Mouse (Mus musculus) limb, embryonic 14.5 days (tissue): ENCODE results near the gene Ms4a8a. TPM values are rescaled to one million over a fixed set of nuclear protein-coding genes. Genes with fewer than 3 reads are reported as not detected.
A peak's percentile ranks its signal among the peaks of the same experiment; 100 is the strongest.

ENCODE experiments used
- ATAC-seq: fragments of 200-750 bp; cut with Nextera tagmentation; 2 replicates; pipeline ENCODE4 v1.8.0; 2017; ENCODE audit warnings: low read depth, moderate number of reproducible peaks, moderate TSS enrichment; ENCODE audit not compliant: low FRiP score
- DNase-seq: peaks from one replicate; pipeline ENCODE4 v3.0.0-alpha.2; 2015; ENCODE audit warnings: low spot score
- H3K27ac ChIP-seq: fragments of 300-500 bp; sonication (generic); replicated peaks from 2 replicates; pipeline ENCODE4 v1.5.1; 2014; ENCODE audit warnings: low read depth, mild to moderate bottlenecking, low read length, moderate library complexity, mixed read lengths
- H3K27me3 ChIP-seq: fragments of 300-500 bp; sonication (generic); 2 replicates; pipeline ENCODE4 v1.6.1; 2014; ENCODE audit warnings: low read length, mixed read lengths; ENCODE audit not compliant: control insufficient read depth, insufficient read depth
- H3K36me3 ChIP-seq: fragments of 300-500 bp; sonication (generic); 2 replicates; pipeline ENCODE4 v1.6.1; 2014; ENCODE audit warnings: mild to moderate bottlenecking, low read length, moderate library complexity, mixed read lengths; ENCODE audit not compliant: control insufficient read depth, insufficient read depth
- H3K4me1 ChIP-seq: fragments of 300-500 bp; sonication (generic); 2 replicates; pipeline ENCODE4 v1.6.1; 2014; ENCODE audit warnings: antibody characterized with exemption, low read length, mixed read lengths; ENCODE audit not compliant: control insufficient read depth, insufficient read depth
- H3K4me2 ChIP-seq: fragments of 300-500 bp; sonication (generic); replicated peaks from 2 replicates; pipeline ENCODE4 v1.6.1; 2014; ENCODE audit warnings: low read depth, mild to moderate bottlenecking, low read length, moderate library complexity; ENCODE audit not compliant: severe bottlenecking
- H3K4me3 ChIP-seq: fragments of 300-500 bp; sonication (generic); replicated peaks from 2 replicates; pipeline ENCODE4 v1.5.1; 2014; ENCODE audit warnings: low read length
- H3K9ac ChIP-seq: fragments of 300-500 bp; sonication (generic); 2 replicates; pipeline ENCODE4 v1.6.1; 2014; ENCODE audit warnings: mild to moderate bottlenecking, low read depth, low read length, moderate library complexity; ENCODE audit not compliant: severe bottlenecking
- H3K9me3 ChIP-seq: fragments of 300-500 bp; sonication (generic); 2 replicates; pipeline ENCODE4 v1.6.1; 2016; ENCODE audit warnings: low read length; ENCODE audit not compliant: control insufficient read depth
- POLR2A ChIP-seq: fragments of 200-500 bp; IDR thresholded peaks from 2 replicates; pipeline ENCODE4 v1.8.0; 2012; ENCODE audit warnings: inconsistent platforms, mild to moderate bottlenecking, moderate library complexity, borderline replicate concordance; ENCODE audit not compliant: insufficient read depth, insufficient read length; ENCODE audit errors: extremely low read depth
- WGBS: fragments of 180-500 bp; shearing (Covaris S2); extraction: QIAGEN DNeasy Blood & Tissue Kit; methylation state at CpG from one replicate; pipeline ENCODE4 v1.1.7; 2014; 5-methylcytosine and 5-hydroxymethylcytosine counted together
- polyA plus RNA-seq, 2 experiments: library from polyadenylated mRNA; depleted of rRNA in 1 of 2; stranded (reverse) in 1 of 2; unstranded in 1 of 2; fragments of >200 nt; fragmentation: Nextera tagmentation in 1 of 2; extraction: Ambion mirVana in 1 of 2; gene quantifications; 2 replicates each; pipeline versions ENCODE4 v1.2.1 to v1.2.3; 2012 to 2014

Gene Ms4a8a
- polyA plus RNA-seq, 2 experiments: not detected

DNA sequence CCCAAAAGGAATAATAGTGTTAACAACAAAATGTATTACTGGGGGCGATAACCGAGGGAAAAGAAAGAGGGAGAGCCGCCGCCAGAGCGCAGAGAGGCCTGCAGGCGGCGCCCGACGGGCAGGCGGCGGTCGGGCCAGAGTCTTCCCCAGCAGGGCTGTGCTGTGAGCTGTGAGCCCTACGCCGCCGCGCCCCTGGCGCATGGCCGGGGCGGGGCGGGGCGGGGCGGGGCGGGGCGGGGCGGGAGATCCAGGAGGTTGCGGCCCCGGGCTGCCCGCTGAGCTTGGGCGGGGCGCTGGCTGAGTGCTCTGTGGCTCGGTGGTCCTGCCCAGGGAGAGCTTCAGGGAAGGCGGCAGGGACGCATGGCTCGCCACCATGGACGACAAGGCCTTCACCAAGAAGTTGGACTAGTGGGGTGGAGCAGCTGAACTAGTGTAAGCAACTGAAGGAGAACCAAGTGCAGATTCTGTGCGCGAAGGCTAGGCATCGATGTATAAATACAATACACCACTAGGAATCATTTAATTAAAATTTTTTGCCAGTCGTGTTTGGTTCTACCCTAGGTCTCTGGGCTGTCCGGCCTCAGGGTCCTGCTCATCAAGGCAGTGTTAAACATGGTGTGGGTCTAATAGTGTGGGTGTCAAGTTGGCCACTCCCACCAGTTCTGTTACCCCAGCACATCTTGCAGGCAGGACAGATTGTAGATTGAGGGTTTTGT is 35.7 kb downstream of the Ms4a8a start:
- Histone ChIP-seq H3K9me3 (no peaks in the 10 kb centered on the region), H3K27ac (no peak overlapping the region), H3K4me1 (no peaks in the 10 kb centered on the region), H3K4me2 (peak overlapping the region; percentile 51), H3K36me3 (no peaks in the 10 kb centered on the region), H3K27me3 (no peaks in the 10 kb centered on the region), H3K4me3 (peak overlapping the region; percentile 25), H3K9ac (peak overlapping the region; percentile 29)
- TF ChIP-seq POLR2A: no peak
- ATAC-seq (peak; percentile 97), DNase-seq (peak; percentile 58)
- 8% methylated on average over 23 of the region's 40 CpGs for WGBS

GRCm38 (mm10) chr19:11044671-11044995 is 36.3 kb downstream of the Ms4a8a start:
- no peak for TF ChIP-seq POLR2A
- Histone ChIP-seq H3K4me1 (no peaks in the 10 kb centered on the region), H3K9ac (peak overlapping the region; percentile 29), H3K4me3 (peak overlapping the region; percentile 25), H3K27me3 (no peaks in the 10 kb centered on the region), H3K4me2 (peak overlapping the region; percentile 51), H3K9me3 (no peaks in the 10 kb centered on the region), H3K27ac (no peak overlapping the region), H3K36me3 (no peaks in the 10 kb centered on the region)
- DNase-seq: no peak
- 13% methylated on average over 5 of the region's 5 CpGs for WGBS
- ATAC-seq: peak; percentile 55; the same call in 1 of the 2 replicates

DNA sequence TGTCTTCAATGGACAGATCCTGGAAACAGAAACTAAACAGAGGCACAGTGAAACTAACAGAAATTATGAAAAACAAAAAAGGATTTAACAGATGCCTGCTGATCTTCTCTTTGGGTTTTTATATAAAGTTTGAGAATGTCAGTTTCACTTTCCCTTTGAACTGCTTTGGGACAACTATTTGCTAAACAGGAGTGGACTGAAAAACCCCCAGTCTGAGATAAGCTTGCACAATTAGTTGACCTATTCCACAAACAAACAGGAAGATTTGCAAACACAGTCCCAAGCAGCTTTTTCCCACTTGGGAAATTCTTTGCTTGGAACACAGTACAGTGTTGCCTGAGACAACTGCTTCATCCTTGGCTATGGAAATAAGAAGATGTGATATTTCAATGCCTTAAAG is 43.3 kb downstream of the Ms4a8a start:
- DNase-seq: no peak
- H3K9me3 ChIP-seq: no peaks in the 10 kb centered on the region
- no peak for TF ChIP-seq POLR2A
- no peaks in the 10 kb centered on the region for H3K27me3 ChIP-seq
- no peak overlapping the region for H3K9ac ChIP-seq
- H3K4me1 ChIP-seq: no peaks in the 10 kb centered on the region
- no peak for ATAC-seq
- no peak overlapping the region for H3K4me2 ChIP-seq
- H3K27ac ChIP-seq: no peak overlapping the region
- H3K36me3 ChIP-seq: no peaks in the 10 kb centered on the region
- H3K4me3 ChIP-seq: no peak overlapping the region

DNA sequence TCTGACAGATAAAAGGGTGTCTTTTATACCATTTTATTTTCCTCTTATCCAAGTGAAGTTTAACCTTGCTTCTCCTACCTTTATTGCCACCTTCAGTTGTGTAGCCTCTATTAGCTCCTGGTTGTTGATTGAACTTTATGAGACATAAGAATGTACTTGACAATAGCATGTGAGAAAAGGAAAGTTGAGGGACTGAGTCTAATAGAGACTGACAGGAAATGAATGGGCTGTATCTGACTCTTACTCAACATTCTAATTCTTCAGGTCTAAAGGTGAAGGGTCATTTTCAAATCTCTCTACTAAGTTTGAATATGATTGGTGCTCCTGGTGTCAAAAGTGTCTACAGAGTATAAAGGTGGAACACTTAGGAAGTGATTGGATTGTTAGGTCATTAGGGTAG is 58.5 kb downstream of the Ms4a8a start:
- Histone ChIP-seq H3K9ac (no peak overlapping the region), H3K4me1 (no peaks in the 10 kb centered on the region), H3K4me3 (no peak overlapping the region), H3K4me2 (no peak overlapping the region), H3K27ac (no peak overlapping the region), H3K27me3 (no peaks in the 10 kb centered on the region), H3K36me3 (no peaks in the 10 kb centered on the region), H3K9me3 (no peaks in the 10 kb centered on the region)
- ATAC-seq (no peak), DNase-seq (no peak)
- TF ChIP-seq POLR2A: no peak

DNA sequence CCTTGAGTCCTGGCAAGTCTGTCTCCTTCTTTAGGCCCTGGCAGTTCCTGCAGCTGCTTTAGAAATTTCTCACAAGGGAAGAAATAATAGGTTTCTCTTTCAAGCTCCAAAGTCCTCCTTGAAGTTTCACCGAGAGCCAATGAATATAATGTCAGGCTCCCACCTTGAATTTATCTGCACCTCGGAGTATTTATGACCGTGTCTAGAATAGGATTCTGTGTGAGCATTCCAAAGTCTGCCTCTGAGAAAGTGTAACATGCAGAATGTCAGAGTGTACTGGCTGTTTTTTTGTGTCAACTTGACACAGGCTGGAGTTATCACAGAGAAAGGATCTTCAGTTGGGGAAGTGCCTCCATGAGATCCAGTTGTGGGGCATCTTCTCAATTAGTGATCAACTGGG is 63.0 kb downstream of the Ms4a8a start, which contains the start of gene Ms4a18:
Gene Ms4a18 (minus strand): TSS at position 141 of the 400 bp plus-strand sequence.
- Histone ChIP-seq H3K4me1 (no peaks in the 10 kb centered on the region), H3K27ac (no peak within 1 kb of the TSS), H3K9me3 (no peaks in the 10 kb centered on the region), H3K27me3 (no peaks in the 10 kb centered on the region), H3K4me2 (no peak within 1 kb of the TSS), H3K36me3 (no peaks in the 10 kb centered on the region), H3K9ac (no peak within 1 kb of the TSS), H3K4me3 (no peak within 1 kb of the TSS)
- no peak for ATAC-seq
- 73% methylated on average over 3 of the region's 3 CpGs for WGBS
- DNase-seq: no peak
- no peak for TF ChIP-seq POLR2A

Other genes with a start within 250 kb of the Ms4a8a start
- gene Slc15a3, start 241.4 kb downstream of the Ms4a8a start, polyA plus RNA-seq (2012; rRNA removed): 1.7 and 1.9 TPM in 2 replicates
- gene Slc15a3, start 241.4 kb downstream of the Ms4a8a start, polyA plus RNA-seq (2014; fragmentation: Nextera tagmentation; extraction: Ambion mirVana): 1.1 and 2.1 TPM in 2 replicates
- 150 and 211 TPM in 2 replicates for gene Tmem132a, start 211.2 kb downstream of the Ms4a8a start, polyA plus RNA-seq (2012; rRNA removed)
- 67.8 and 76.2 TPM in 2 replicates for gene Tmem132a, start 211.2 kb downstream of the Ms4a8a start, polyA plus RNA-seq (2014; fragmentation: Nextera tagmentation; extraction: Ambion mirVana)
- 106 and 124 TPM in 2 replicates for gene Tmem109, start 199.1 kb downstream of the Ms4a8a start, polyA plus RNA-seq (2012; rRNA removed)
- gene Tmem109, start 199.1 kb downstream of the Ms4a8a start, polyA plus RNA-seq (2014; fragmentation: Nextera tagmentation; extraction: Ambion mirVana): 126 and 128 TPM in 2 replicates
- 360 and 433 TPM in 2 replicates for gene Prpf19, start 185.9 kb downstream of the Ms4a8a start, polyA plus RNA-seq (2012; rRNA removed)
- gene Prpf19, start 185.9 kb downstream of the Ms4a8a start, polyA plus RNA-seq (2014; fragmentation: Nextera tagmentation; extraction: Ambion mirVana): 39.7 and 43.6 TPM in 2 replicates
- 0.04 TPM in 1 of 2 replicates, not detected in the other for gene Zp1, start 160.5 kb downstream of the Ms4a8a start, polyA plus RNA-seq (2012; rRNA removed)
- not detected in 2 replicates for gene Zp1, start 160.5 kb downstream of the Ms4a8a start, polyA plus RNA-seq (2014; fragmentation: Nextera tagmentation; extraction: Ambion mirVana)
- 0.15 and 0.33 TPM in 2 replicates for gene Ptgdr2, start 143.9 kb downstream of the Ms4a8a start, polyA plus RNA-seq (2012; rRNA removed)
- 0.07 TPM in 2 replicates for gene Ptgdr2, start 143.9 kb downstream of the Ms4a8a start, polyA plus RNA-seq (2014; fragmentation: Nextera tagmentation; extraction: Ambion mirVana)
- gene Ccdc86, start 131.8 kb downstream of the Ms4a8a start, polyA plus RNA-seq (2012; rRNA removed): 10.3 and 11.2 TPM in 2 replicates
- gene Ccdc86, start 131.8 kb downstream of the Ms4a8a start, polyA plus RNA-seq (2014; fragmentation: Nextera tagmentation; extraction: Ambion mirVana): 22.4 and 23.8 TPM in 2 replicates
- gene Ms4a10, start 106.4 kb downstream of the Ms4a8a start, polyA plus RNA-seq (2012; rRNA removed): 0.08 and 0.27 TPM in 2 replicates
- 0.57 TPM in 1 of 2 replicates, not detected in the other for gene Ms4a10, start 106.4 kb downstream of the Ms4a8a start, polyA plus RNA-seq (2014; fragmentation: Nextera tagmentation; extraction: Ambion mirVana)
- not detected in 2 replicates for gene Ms4a15, start 87.9 kb downstream of the Ms4a8a start, polyA plus RNA-seq (2012; rRNA removed)
- gene Ms4a15, start 87.9 kb downstream of the Ms4a8a start, polyA plus RNA-seq (2014; fragmentation: Nextera tagmentation; extraction: Ambion mirVana): not detected in 2 replicates
- gene Ms4a18, start 63.1 kb downstream of the Ms4a8a start, polyA plus RNA-seq (2012; rRNA removed): 0.05 TPM in 1 of 2 replicates, not detected in the other
- gene Ms4a18, start 63.1 kb downstream of the Ms4a8a start, polyA plus RNA-seq (2014; fragmentation: Nextera tagmentation; extraction: Ambion mirVana): not detected in 2 replicates
- gene 1700017D01Rik, start 49.8 kb upstream of the Ms4a8a start, polyA plus RNA-seq (2012; rRNA removed): not detected in 2 replicates
- gene 1700017D01Rik, start 49.8 kb upstream of the Ms4a8a start, polyA plus RNA-seq (2014; fragmentation: Nextera tagmentation; extraction: Ambion mirVana): not detected in 2 replicates
- gene 1700025F22Rik, start 84.2 kb upstream of the Ms4a8a start, polyA plus RNA-seq (2012; rRNA removed): not detected in 2 replicates
- gene 1700025F22Rik, start 84.2 kb upstream of the Ms4a8a start, polyA plus RNA-seq (2014; fragmentation: Nextera tagmentation; extraction: Ambion mirVana): not detected in 2 replicates
- gene Ms4a13, start 115.6 kb upstream of the Ms4a8a start, polyA plus RNA-seq (2012; rRNA removed): not detected in 2 replicates
- gene Ms4a13, start 115.6 kb upstream of the Ms4a8a start, polyA plus RNA-seq (2014; fragmentation: Nextera tagmentation; extraction: Ambion mirVana): not detected in 2 replicates
- gene Ms4a12, start 151.3 kb upstream of the Ms4a8a start, polyA plus RNA-seq (2012; rRNA removed): not detected in 2 replicates
- gene Ms4a12, start 151.3 kb upstream of the Ms4a8a start, polyA plus RNA-seq (2014; fragmentation: Nextera tagmentation; extraction: Ambion mirVana): not detected in 2 replicates
- not detected in 2 replicates for gene Ms4a1, start 185.1 kb upstream of the Ms4a8a start, polyA plus RNA-seq (2012; rRNA removed)
- not detected in 2 replicates for gene Ms4a1, start 185.1 kb upstream of the Ms4a8a start, polyA plus RNA-seq (2014; fragmentation: Nextera tagmentation; extraction: Ambion mirVana)
- not detected in 2 replicates for gene Ms4a5, start 202.8 kb upstream of the Ms4a8a start, polyA plus RNA-seq (2012; rRNA removed)
- gene Ms4a5, start 202.8 kb upstream of the Ms4a8a start, polyA plus RNA-seq (2014; fragmentation: Nextera tagmentation; extraction: Ambion mirVana): not detected in 2 replicates
- gene Ms4a14, start 233.4 kb upstream of the Ms4a8a start, polyA plus RNA-seq (2012; rRNA removed): 0.35 and 0.41 TPM in 2 replicates
- gene Ms4a14, start 233.4 kb upstream of the Ms4a8a start, polyA plus RNA-seq (2014; fragmentation: Nextera tagmentation; extraction: Ambion mirVana): 0.10 and 0.11 TPM in 2 replicates